Mouse (Mus musculus) hindbrain, embryonic 16.5 days (tissue): ENCODE results near the gene Gtf2ird1. TPM values are rescaled to one million over a fixed set of nuclear protein-coding genes. Genes with fewer than 3 reads are reported as not detected.

Source experiments
- ATAC-seq: fragments of 200-750 bp; cut with Nextera tagmentation; 2 replicates; pipeline ENCODE4 v1.8.0; 2017; ENCODE audit warnings: moderate TSS enrichment, moderate library complexity
- H3K27ac ChIP-seq: fragments of 300-500 bp; sonication (generic); 2 replicates; pipeline ENCODE4 v1.5.1; 2014; ENCODE audit warnings: low read depth, mild to moderate bottlenecking, control low read depth, low read length, moderate library complexity
- H3K27me3 ChIP-seq: fragments of 300-500 bp; sonication (generic); replicated peaks from 2 replicates; pipeline ENCODE4 v1.6.1; 2014; ENCODE audit warnings: low read length; ENCODE audit not compliant: control insufficient read depth, insufficient read depth
- H3K36me3 ChIP-seq: fragments of 300-500 bp; sonication (generic); 2 replicates; pipeline ENCODE4 v1.6.1; 2014; ENCODE audit warnings: mild to moderate bottlenecking, low read length, moderate library complexity, mixed read lengths; ENCODE audit not compliant: control insufficient read depth, insufficient read depth
- H3K4me1 ChIP-seq: fragments of 300-500 bp; sonication (generic); 2 replicates; pipeline ENCODE4 v1.6.1; 2014; ENCODE audit warnings: low read depth, low read length; ENCODE audit not compliant: control insufficient read depth, insufficient read depth
- H3K4me2 ChIP-seq: fragments of 300-500 bp; sonication (generic); 2 replicates; pipeline ENCODE4 v1.6.1; 2014; ENCODE audit warnings: mild to moderate bottlenecking, low read length, control low read depth, moderate library complexity
- H3K4me3 ChIP-seq: fragments of 300-500 bp; sonication (generic); 2 replicates; pipeline ENCODE4 v1.5.1; 2014; ENCODE audit warnings: mild to moderate bottlenecking, low read length, control low read depth, moderate library complexity
- H3K9ac ChIP-seq: fragments of 300-500 bp; sonication (generic); 2 replicates; pipeline ENCODE4 v1.6.1; 2014; ENCODE audit warnings: low read depth, mild to moderate bottlenecking, control low read depth, low read length, moderate library complexity
- H3K9me3 ChIP-seq: fragments of 300-500 bp; sonication (generic); 2 replicates; pipeline ENCODE4 v1.6.1; 2014; ENCODE audit warnings: mild to moderate bottlenecking, low read length, moderate library complexity; ENCODE audit not compliant: control insufficient read depth
- WGBS: fragments of 180-500 bp; shearing (Covaris S2); extraction: QIAGEN DNeasy Blood & Tissue Kit; methylation state at CpG from one replicate; pipeline ENCODE4 v1.1.7; 2014; 5-methylcytosine and 5-hydroxymethylcytosine counted together
- microRNA-seq: library from miRNA; unstranded; fragments of <30 nt; microRNA quantifications from one replicate; pipeline ENCODE4, GENCODE M21; 2017
- polyA plus RNA-seq: library from polyadenylated mRNA; unstranded; fragments of >200 nt; fragmentation: Nextera tagmentation; extraction: Ambion mirVana; gene quantifications from 2 replicates; pipeline ENCODE4 v1.2.1, GENCODE M21; 2015

The Gtf2ird1 gene
- polyA plus RNA-seq, 1 experiment from 2014 or later, result 49.3 TPM

DNA sequence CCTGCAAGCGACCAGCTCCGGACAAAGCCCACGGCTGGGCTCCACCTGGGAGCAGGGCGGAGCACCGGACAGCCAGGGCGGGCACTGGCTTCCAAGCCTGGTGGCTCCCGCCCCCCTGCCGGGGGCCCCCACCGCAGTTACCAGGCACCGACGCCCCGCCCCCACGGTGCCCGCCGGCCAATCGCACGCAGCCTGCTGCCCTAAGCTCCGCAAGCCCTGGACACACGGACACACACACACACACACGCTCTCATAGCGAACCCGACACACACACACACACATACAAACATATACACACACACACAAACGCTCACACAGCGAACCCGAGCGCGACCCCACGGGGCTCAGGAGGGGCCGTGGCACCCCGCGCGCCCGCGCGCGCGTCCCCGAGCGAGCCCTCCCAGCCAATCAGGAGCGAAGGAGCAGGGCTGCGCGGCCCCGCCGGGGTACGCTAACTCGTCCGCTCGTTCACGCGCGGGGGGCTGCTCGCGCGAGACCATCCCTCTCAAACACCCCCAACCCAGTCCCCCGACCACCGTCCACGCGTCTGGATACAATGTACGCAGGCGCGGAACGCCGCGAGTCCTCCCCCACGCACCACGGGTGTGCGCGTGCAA lies 143.0 kb downstream of the Gtf2ird1 start:
- Histone ChIP-seq H3K9ac (peak overlapping the region; percentile 92), H3K27me3 (no peaks in the 10 kb centered on the region), H3K4me1 (peaks cover 27% of the 10 kb centered on the region), H3K27ac (peak overlapping the region; percentile 100), H3K9me3 (no peaks in the 10 kb centered on the region), H3K4me2 (peak overlapping the region; percentile 80), H3K36me3 (peaks cover 4% of the 10 kb centered on the region), H3K4me3 (peak overlapping the region; percentile 71)
- ATAC-seq, result peak; percentile 83
- under 1% methylated on average over 63 of the region's 68 CpGs for WGBS

- Histone ChIP-seq H3K4me1 (peaks cover 27% of the 10 kb centered on the region), H3K36me3 (peaks cover 4% of the 10 kb centered on the region), H3K27ac (peak overlapping the region; percentile 100), H3K4me3 (peak overlapping the region; percentile 71), H3K9me3 (no peaks in the 10 kb centered on the region), H3K4me2 (peak overlapping the region; percentile 80), H3K27me3 (no peaks in the 10 kb centered on the region), H3K9ac (peak overlapping the region; percentile 92)
- ATAC-seq, result no peak
- 1% methylated on average over 19 of the region's 19 CpGs for WGBS
These were observed 143.6 kb downstream of the Gtf2ird1 start for GRCm38 (mm10) chr5:134312691-134313450.

- Histone ChIP-seq H3K27me3 (no peaks in the 10 kb centered on the region), H3K36me3 (peaks cover 4% of the 10 kb centered on the region), H3K27ac (no peak overlapping the region), H3K4me3 (peak overlapping the region; percentile 71), H3K9me3 (no peaks in the 10 kb centered on the region), H3K4me1 (peaks cover 27% of the 10 kb centered on the region), H3K9ac (no peak overlapping the region), H3K4me2 (peak overlapping the region; percentile 80)
- no peak for ATAC-seq
- 75% methylated on average over 6 of the region's 6 CpGs for WGBS
These were observed 144.6 kb downstream of the Gtf2ird1 start for GRCm38 (mm10) chr5:134311894-134312411.

GRCm38 (mm10) chr5:134310201-134310600 lies 146.3 kb downstream of the Gtf2ird1 start:
- Histone ChIP-seq H3K36me3 (peaks cover 10% of the 10 kb centered on the region), H3K27me3 (no peaks in the 10 kb centered on the region), H3K9me3 (no peaks in the 10 kb centered on the region), H3K27ac (no peak overlapping the region), H3K4me3 (no peak overlapping the region), H3K9ac (no peak overlapping the region), H3K4me1 (peaks cover 15% of the 10 kb centered on the region), H3K4me2 (no peak overlapping the region)
- no peak for ATAC-seq
- WGBS, result 94% methylated on average over 9 of the region's 9 CpGs

- H3K4me1 ChIP-seq, result peaks cover 15% of the 10 kb centered on the region
- H3K36me3 ChIP-seq, result peaks cover 10% of the 10 kb centered on the region
- WGBS, result 100% methylated on average over 1 of the region's 1 CpGs
- H3K4me3 ChIP-seq, result no peak overlapping the region
- H3K27me3 ChIP-seq, result no peaks in the 10 kb centered on the region
- no peak overlapping the region for H3K4me2 ChIP-seq
- no peak overlapping the region for H3K9ac ChIP-seq
- no peaks in the 10 kb centered on the region for H3K9me3 ChIP-seq
- H3K27ac ChIP-seq, result no peak overlapping the region
- ATAC-seq, result no peak
These were observed 147.2 kb downstream of the Gtf2ird1 start for GRCm38 (mm10) chr5:134309345-134309744.

Small RNA genes lying within 50 kb of the gene (microRNA-seq; reads per million reads assigned to microRNA genes)
- gene Gm26340 (not detected), gene Mir3965 (not detected)

Other genes starting within 250 kb of the Gtf2ird1 start
- gene Ncf1, start 227.1 kb downstream of the Gtf2ird1 start, polyA plus RNA-seq, result 2.3 and 2.7 TPM in 2 replicates
- gene Gtf2i, start 142.0 kb downstream of the Gtf2ird1 start, polyA plus RNA-seq, result 132 and 141 TPM in 2 replicates
- 14.4 and 15.8 TPM in 2 replicates for gene Clip2, start 95.7 kb upstream of the Gtf2ird1 start, polyA plus RNA-seq
- 0.22 and 0.45 TPM in 2 replicates for gene Syna, start 103.5 kb upstream of the Gtf2ird1 start, polyA plus RNA-seq
- gene Rfc2, start 124.7 kb upstream of the Gtf2ird1 start, polyA plus RNA-seq, result 189 and 192 TPM in 2 replicates
- gene Lat2, start 158.3 kb upstream of the Gtf2ird1 start, polyA plus RNA-seq, result 2.1 and 2.6 TPM in 2 replicates
- 332 and 340 TPM in 2 replicates for gene Eif4h, start 182.8 kb upstream of the Gtf2ird1 start, polyA plus RNA-seq
- 22.0 and 22.1 TPM in 2 replicates for gene Limk1, start 231.9 kb upstream of the Gtf2ird1 start, polyA plus RNA-seq